Mouse (Mus musculus) common myeloid progenitor, adult 5-6 weeks (primary cell): ENCODE results near the gene Rab11fip4. TPM values are rescaled to one million over a fixed set of nuclear protein-coding genes. Genes with fewer than 3 reads are reported as not detected.

Experiments
- ATAC-seq: replicated peaks from 2 replicates; pipeline ENCODE4 v1.8.0; 2016; ENCODE audit warnings: low read depth, mild to moderate bottlenecking, moderate TSS enrichment, inconsistent platforms; ENCODE audit not compliant: poor library complexity, severe bottlenecking
- total RNA-seq: library from RNA; stranded (forward); fragments of 200-1000, 187-1606 nt; gene quantifications from 2 replicates; pipeline ENCODE4 v1.2.3, GENCODE M21; 2017

Rab11fip4 gene
- 1.5 and 1.9 TPM in 2 replicates for total RNA-seq

- 0 out of 2 replicates have a peak, but pooled peaks have one; percentile 27 for ATAC-seq
These were observed at the start of gene Rab11fip4 for GRCm38 (mm10) chr11:79590664-79591590. Gene Rab11fip4, plus strand, starts transcription at chr11:79591212.

- no peak for ATAC-seq
These were observed 38.4 kb upstream of the Rab11fip4 start for GRCm38 (mm10) chr11:79552622-79553021.

- ATAC-seq, result no peak
These were observed 30.5 kb upstream of the Rab11fip4 start for GRCm38 (mm10) chr11:79560536-79560935.

GRCm38 (mm10) chr11:79563493-79563892 is 27.5 kb upstream of the Rab11fip4 start:
- ATAC-seq, result no peak

- no peak for ATAC-seq
These were observed 24.1 kb upstream of the Rab11fip4 start for GRCm38 (mm10) chr11:79566947-79567346.

GRCm38 (mm10) chr11:79568197-79568911 is 22.7 kb upstream of the Rab11fip4 start:
- ATAC-seq, result no peak

GRCm38 (mm10) chr11:79570319-79570718 is 20.7 kb upstream of the Rab11fip4 start:
- peak; percentile 36; the same call in 1 of the 2 replicates for ATAC-seq

- ATAC-seq, result peak; percentile 59
These were observed 17.2 kb upstream of the Rab11fip4 start for GRCm38 (mm10) chr11:79573836-79574235.

- no peak for ATAC-seq
These were observed 15.5 kb upstream of the Rab11fip4 start for GRCm38 (mm10) chr11:79575383-79576073.

- peak; percentile 93 for ATAC-seq
These were observed 13.3 kb upstream of the Rab11fip4 start for GRCm38 (mm10) chr11:79577741-79578140.

- no peak for ATAC-seq
These were observed 10.4 kb upstream of the Rab11fip4 start for GRCm38 (mm10) chr11:79580660-79581059.

GRCm38 (mm10) chr11:79581257-79581656 is 9.8 kb upstream of the Rab11fip4 start:
- no peak for ATAC-seq

GRCm38 (mm10) chr11:79584191-79584590 is 6.8 kb upstream of the Rab11fip4 start:
- peak; percentile 84 for ATAC-seq

- 0 out of 2 replicates have a peak, but pooled peaks have one; percentile 30 for ATAC-seq
These were observed 1.5 kb upstream of the Rab11fip4 start for GRCm38 (mm10) chr11:79589317-79590075.

GRCm38 (mm10) chr11:79591591-79591975 is 571 bp downstream of the Rab11fip4 start:
- no peak for ATAC-seq

- ATAC-seq, result no peak
These were observed 2.5 kb downstream of the Rab11fip4 start for GRCm38 (mm10) chr11:79593495-79593894.

GRCm38 (mm10) chr11:79610454-79610853 is 19.4 kb downstream of the Rab11fip4 start:
- ATAC-seq, result no peak

- ATAC-seq, result peak; percentile 58
These were observed 20.1 kb downstream of the Rab11fip4 start for GRCm38 (mm10) chr11:79611011-79611666.

- ATAC-seq, result no peak
These were observed 21.1 kb downstream of the Rab11fip4 start for GRCm38 (mm10) chr11:79612046-79612600.
